Mouse (Mus musculus) brain, embryonic 14.5 days (tissue): ENCODE data around the gene Dcaf10.

ENCODE experiments used
- CTCF ChIP-seq: fragments of 200-500 bp; IDR thresholded peaks from 2 replicates; pipeline ENCODE4 v1.5.1; 2012; ENCODE audit warnings: inconsistent platforms, mild to moderate bottlenecking, moderate library complexity, borderline replicate concordance; ENCODE audit not compliant: insufficient read depth, insufficient read length; ENCODE audit errors: extremely low read depth
- POLR2A ChIP-seq: fragments of 200-500 bp; IDR thresholded peaks from 2 replicates; pipeline ENCODE4 v1.6.1; 2012; ENCODE audit warnings: mild to moderate bottlenecking, inconsistent platforms, borderline replicate concordance; ENCODE audit not compliant: poor library complexity, insufficient read depth, insufficient read length, severe bottlenecking; ENCODE audit errors: extremely low read depth

DNA sequence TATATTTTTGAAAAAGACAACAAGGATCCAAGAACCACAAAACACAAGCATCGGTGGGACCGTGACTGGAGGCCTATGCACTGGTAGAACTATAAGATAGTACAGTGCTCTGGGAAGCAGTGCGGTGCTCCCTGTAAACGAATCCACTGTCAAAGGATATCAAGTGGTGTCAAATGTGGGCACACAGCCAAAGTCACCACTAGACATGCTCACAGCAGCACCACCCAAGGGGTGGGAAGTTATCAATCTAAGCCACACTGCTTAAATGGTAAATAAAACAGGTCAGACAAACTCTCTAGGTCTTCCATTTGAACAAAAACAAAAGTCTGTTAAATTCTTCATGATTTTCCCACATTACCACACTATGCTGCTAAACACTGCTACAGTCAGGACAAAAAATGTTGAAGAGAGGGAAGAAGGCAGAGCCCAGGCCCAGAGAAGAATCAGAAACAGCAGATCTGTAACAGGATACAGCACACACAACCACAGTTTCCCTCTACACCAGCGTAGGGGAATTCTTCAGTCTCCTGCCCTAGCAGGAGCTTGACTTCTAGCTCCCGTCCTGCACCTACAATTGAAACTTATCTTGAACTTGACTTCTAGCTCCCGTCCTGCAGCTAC lies 61.1 kb downstream of the Dcaf10 start:
- TF ChIP-seq CTCF = no peak
- TF ChIP-seq POLR2A = no peak
